Mouse (Mus musculus): ENCODE measurements at regions not wholly inside any gene's neighbourhood (a gene's known extent, or its start where the extent isn't known, plus 50 kb on each side); places are given as distances from the start of the nearest gene placed in this dataset.

- in situ Hi-C loops (cut with MboI, MseI), result no loop called here
Observed at GRCm38 (mm10) chr7:136640160-136640559, 254.3 kb upstream of the Mgmt start.

- in situ Hi-C loops (cut with MboI, MseI), result no loop called here
Observed at GRCm38 (mm10) chr7:136640771-136641170, 253.6 kb upstream of the Mgmt start.

- in situ Hi-C loops (cut with MboI, MseI), result no loop called here
Observed at GRCm38 (mm10) chr7:136649796-136650195, 244.6 kb upstream of the Mgmt start.

GRCm38 (mm10) chr7:136659930-136660329, 234.5 kb upstream of the Mgmt start:
- in situ Hi-C loops (cut with MboI, MseI), result no loop called here

GRCm38 (mm10) chr7:136660401-136660800, 234.0 kb upstream of the Mgmt start:
- in situ Hi-C loops (cut with MboI, MseI), result no loop called here

GRCm38 (mm10) chr7:136664424-136665082, 229.9 kb upstream of the Mgmt start:
- in situ Hi-C loops (cut with MboI, MseI), result no loop called here

GRCm38 (mm10) chr7:136665901-136666300, 228.5 kb upstream of the Mgmt start:
- in situ Hi-C loops (cut with MboI, MseI), result no loop called here

GRCm38 (mm10) chr7:136666707-136667106, 227.7 kb upstream of the Mgmt start:
- in situ Hi-C loops (cut with MboI, MseI), result no loop called here

- in situ Hi-C loops (cut with MboI, MseI), result no loop called here
Observed at GRCm38 (mm10) chr7:136670675-136671074, 223.7 kb upstream of the Mgmt start.

- in situ Hi-C loops (cut with MboI, MseI), result no loop called here
Observed at GRCm38 (mm10) chr7:136674159-136674558, 220.3 kb upstream of the Mgmt start.

- in situ Hi-C loops (cut with MboI, MseI), result no loop called here
Observed at GRCm38 (mm10) chr7:136675041-136675440, 219.4 kb upstream of the Mgmt start.

GRCm38 (mm10) chr7:136676104-136676503, 218.3 kb upstream of the Mgmt start:
- in situ Hi-C loops (cut with MboI, MseI), result no loop called here

- in situ Hi-C loops (cut with MboI, MseI), result no loop called here
Observed at GRCm38 (mm10) chr7:136676987-136677545, 217.3 kb upstream of the Mgmt start.

GRCm38 (mm10) chr7:136689579-136689978, 204.8 kb upstream of the Mgmt start:
- in situ Hi-C loops (cut with MboI, MseI), result no loop called here

- in situ Hi-C loops (cut with MboI, MseI), result no loop called here
Observed at GRCm38 (mm10) chr7:136706246-136706645, 188.2 kb upstream of the Mgmt start.

- in situ Hi-C loops (cut with MboI, MseI), result no loop called here
Observed at GRCm38 (mm10) chr7:136707200-136708003, 187.0 kb upstream of the Mgmt start.

- in situ Hi-C loops (cut with MboI, MseI), result no loop called here
Observed at GRCm38 (mm10) chr7:136708004-136708435, 186.4 kb upstream of the Mgmt start.

GRCm38 (mm10) chr7:136710653-136711052, 183.8 kb upstream of the Mgmt start:
- in situ Hi-C loops (cut with MboI, MseI), result no loop called here

- in situ Hi-C loops (cut with MboI, MseI), result no loop called here
Observed at GRCm38 (mm10) chr7:136712962-136713640, 181.3 kb upstream of the Mgmt start.

- in situ Hi-C loops (cut with MboI, MseI), result no loop called here
Observed at GRCm38 (mm10) chr7:136727628-136728402, 166.6 kb upstream of the Mgmt start.

- in situ Hi-C loops (cut with MboI, MseI), result no loop called here
Observed at GRCm38 (mm10) chr7:136742171-136742570, 152.2 kb upstream of the Mgmt start.
